In genomic region chr4:57730047-57730446, GRCm38 (mm10) we compare ENCODE assay signal across 29 mouse cellular contexts. TPM values are rescaled to one million over a fixed set of nuclear protein-coding genes. Genes with fewer than 3 reads are reported as not detected.
DNase-seq lines count a peak whose midpoint lies in the region; ATAC-seq and TF ChIP-seq lines count a peak whose summit lies in the region.
"Had no signal": no experiment of that assay in that cellular context is flagged by ENCODE, and none has a peak within 500 bp of the region (broad histone marks: within the 10 kb centered on the region; RNA-seq: fewer than 3 reads in every experiment).

No protein-coding gene starts in this region.

- TF ChIP-seq CTCF in layer of hippocampus, adult 2 months (conservative IDR thresholded peaks at IDR 0.05): no peak
- TF ChIP-seq CTCF in intestine, postnatal 0 days (IDR thresholded peaks at IDR 0.05; ENCODE audit: low read depth): no peak

- H3K4me1 ChIP-seq in intestine, postnatal 0 days (replicated peaks; ENCODE audit: control insufficient read depth, insufficient read depth, low read length): no peaks in the 10 kb centered on the region
- H3K4me1 ChIP-seq: embryonic facial prominence, embryonic 10.5 days; embryonic facial prominence, embryonic 13.5 days; forebrain, embryonic 10.5 days; forebrain, embryonic 13.5 days; hindbrain, embryonic 12.5 days; hindbrain, embryonic 15.5 days had no signal

- no peaks in the 10 kb centered on the region for H3K27me3 ChIP-seq in intestine, postnatal 0 days (replicated peaks; ENCODE audit: control insufficient read depth, insufficient read depth, low read length)
- H3K27me3 ChIP-seq: embryonic facial prominence, embryonic 13.5 days; forebrain, embryonic 13.5 days; heart, embryonic 12.5 days; heart, embryonic 15.5 days; hindbrain, embryonic 12.5 days; hindbrain, embryonic 15.5 days had no signal

- H3K9ac ChIP-seq in intestine, postnatal 0 days (ENCODE audit: low read depth, low read length): no peak overlapping the region
- H3K9ac ChIP-seq: embryonic facial prominence, embryonic 13.5 days; forebrain, embryonic 13.5 days; heart, embryonic 12.5 days; heart, embryonic 15.5 days; hindbrain, embryonic 12.5 days; hindbrain, embryonic 15.5 days had no signal

- H3K4me3 ChIP-seq in layer of hippocampus, adult 2 months: no peak overlapping the region
- H3K4me3 ChIP-seq in intestine, postnatal 0 days (ENCODE audit: low read depth, low read length): no peak overlapping the region
- H3K4me3 ChIP-seq: embryonic facial prominence, embryonic 10.5 days; embryonic facial prominence, embryonic 13.5 days; erythroblast, embryonic 14.5 days; forebrain, embryonic 10.5 days; forebrain, embryonic 13.5 days; heart, embryonic 12.5 days; heart, embryonic 15.5 days; hindbrain, embryonic 12.5 days; hindbrain, embryonic 15.5 days had no signal

- no peak for ATAC-seq in intestine, postnatal 0 days
- ATAC-seq: forebrain, embryonic 13.5 days; forebrain, embryonic 16.5 days had no signal

- H3K36me3 ChIP-seq in intestine, postnatal 0 days (ENCODE audit: control insufficient read depth, insufficient read depth): no peaks in the 10 kb centered on the region
- H3K36me3 ChIP-seq: embryonic facial prominence, embryonic 10.5 days; forebrain, embryonic 10.5 days; hindbrain, embryonic 12.5 days; hindbrain, embryonic 15.5 days had no signal

- WGBS in intestine, postnatal 0 days: 86% methylated on average over 6 of the region's 6 CpGs

- H3K4me2 ChIP-seq in intestine, postnatal 0 days (replicated peaks; ENCODE audit: low read depth): no peak overlapping the region
- H3K4me2 ChIP-seq: embryonic facial prominence, embryonic 13.5 days; forebrain, embryonic 13.5 days; heart, embryonic 12.5 days; heart, embryonic 15.5 days; hindbrain, embryonic 12.5 days; hindbrain, embryonic 15.5 days had no signal

- no peak for DNase-seq in layer of hippocampus, adult 2 months (ENCODE audit: low spot score in 2 of 2)
- no peak for DNase-seq in layer of hippocampus, postnatal 36 days
- DNase-seq in lung, postnatal 36 days: peak; percentile 41
- no peak for DNase-seq in lung, postnatal 25 days (ENCODE audit: low spot score)
- DNase-seq in gonadal fat pad, adult 2 months (ENCODE audit: low read depth): peak; percentile 56
- DNase-seq in natural killer cell, adult 2 months (ENCODE audit: low spot score in 2 of 2): no peak
- DNase-seq: adrenal gland, adult 8-10 months; adrenal gland, postnatal 25 days; cerebellum, adult 11-12 months; cerebellum, adult 8-10 months; cerebellum, postnatal 10 days; cerebellum, postnatal 36 days; embryo, embryonic 11 days; gastrocnemius, postnatal 10 days; gastrocnemius, postnatal 36 days; heart, adult 11 months; heart, postnatal 14 days; heart, postnatal 4 days had no signal

- H3K9me3 ChIP-seq in intestine, postnatal 0 days (ENCODE audit: control insufficient read depth): no peaks in the 10 kb centered on the region
- H3K9me3 ChIP-seq: embryonic facial prominence, embryonic 10.5 days; embryonic facial prominence, embryonic 13.5 days; forebrain, embryonic 10.5 days; forebrain, embryonic 13.5 days; heart, embryonic 15.5 days; hindbrain, embryonic 12.5 days; hindbrain, embryonic 15.5 days had no signal

- H3K27ac ChIP-seq in layer of hippocampus, adult 2 months: peak overlapping the region; percentile 84
- no peak overlapping the region for H3K27ac ChIP-seq in intestine, postnatal 0 days (ENCODE audit: low read depth, low read length)
- H3K27ac ChIP-seq: embryonic facial prominence, embryonic 10.5 days; embryonic facial prominence, embryonic 13.5 days; forebrain, embryonic 10.5 days; forebrain, embryonic 13.5 days; hindbrain, embryonic 12.5 days; hindbrain, embryonic 15.5 days had no signal

RNA-seq across cellular contexts. Expression of gene Akap2, which starts 12.6 kb away (rescaled TPM):
- total RNA-seq in layer of hippocampus, adult 2 months (2021): 10 to 100 TPM; 46.8 to 52.0 TPM
- 10 to 100 TPM; 45.8 to 52.7 TPM for total RNA-seq in layer of hippocampus, postnatal 36 days (2021)
- 35.1 and 58.6 TPM in 2 replicates for polyA plus RNA-seq in gonadal fat pad, adult 2 months (2012; rRNA removed)
- 9.6 and 12.4 TPM in 2 replicates for polyA plus RNA-seq in intestine, postnatal 0 days (2015; fragmentation: Nextera tagmentation; extraction: Ambion mirVana)

Comparison
In these comparisons a context has a peak if more than half of its experiments do, and no peak if none do; other contexts are left out.
1. DNase-seq: peak in lung, postnatal 36 days (single experiment) and gonadal fat pad, adult 2 months (single experiment); none in layer of hippocampus, adult 2 months (0 of 2), layer of hippocampus, postnatal 36 days (0 of 2), lung, postnatal 25 days (single experiment) and natural killer cell, adult 2 months (0 of 2).